Mouse (Mus musculus) ES-Bruce4 (cell line): ENCODE results near the gene A930017K11Rik. TPM values are rescaled to one million over a fixed set of nuclear protein-coding genes. Genes with fewer than 3 reads are reported as not detected.

Experiments used
- H3K27ac ChIP-seq: 2 replicates; pipeline ENCODE4 v1.5.1; 2012; ENCODE audit warnings: low read length, inconsistent platforms; ENCODE audit not compliant: insufficient read depth
- H3K27me3 ChIP-seq: 2 replicates; pipeline ENCODE4 v1.6.1; 2012; ENCODE audit warnings: mild to moderate bottlenecking, low read length, inconsistent platforms; ENCODE audit not compliant: control insufficient read depth, poor library complexity, insufficient read depth, severe bottlenecking
- H3K36me3 ChIP-seq: 2 replicates; pipeline ENCODE4 v1.6.1; 2012; ENCODE audit warnings: inconsistent platforms, mild to moderate bottlenecking, low read length, moderate library complexity; ENCODE audit not compliant: control insufficient read depth, poor library complexity, insufficient read depth, severe bottlenecking
- H3K4me1 ChIP-seq: one replicate; pipeline ENCODE4 v1.8.1; 2011; ENCODE audit warnings: low read length; ENCODE audit not compliant: control insufficient read depth, insufficient read depth
- H3K4me3 ChIP-seq: 2 replicates; pipeline ENCODE4 v1.5.1; 2011; ENCODE audit warnings: low read depth, mild to moderate bottlenecking, low read length
- H3K9ac ChIP-seq: 2 replicates; pipeline ENCODE4 v1.6.1; 2012; ENCODE audit warnings: low read depth, mild to moderate bottlenecking, inconsistent platforms; ENCODE audit not compliant: poor library complexity, severe bottlenecking
- H3K9me3 ChIP-seq: replicated peaks from 2 replicates; pipeline ENCODE4 v1.6.1; 2012; ENCODE audit warnings: mild to moderate bottlenecking, low read length, inconsistent platforms; ENCODE audit not compliant: control insufficient read depth, poor library complexity, insufficient read depth, severe bottlenecking
- CTCF ChIP-seq: IDR thresholded peaks from one replicate; pipeline ENCODE4 v1.8.1; 2011; ENCODE audit warnings: low read depth, low read length
- EP300 ChIP-seq: IDR thresholded peaks from 2 replicates; pipeline ENCODE4 v1.6.1; 2011; ENCODE audit warnings: low read depth, low read length; ENCODE audit not compliant: insufficient read depth
- POLR2A ChIP-seq: IDR thresholded peaks from one replicate; pipeline ENCODE4 v1.8.1; 2011; ENCODE audit warnings: low read length; ENCODE audit not compliant: insufficient read depth
- polyA plus RNA-seq: library from polyadenylated mRNA; stranded (reverse); fragments of >200 nt; gene quantifications from 2 replicates; pipeline ENCODE4 v1.2.4, GENCODE M21; 2011; ENCODE audit warnings: low read depth; ENCODE audit not compliant: missing spikeins, insufficient read depth, insufficient read length

Gene A930017K11Rik
- polyA plus RNA-seq, 1 experiment, result not detected

- H3K4me3 ChIP-seq, result peak overlapping the region; percentile 97
- H3K9me3 ChIP-seq, result no peaks in the 10 kb centered on the region
- H3K27ac ChIP-seq, result no peak overlapping the region
- H3K36me3 ChIP-seq, result no peaks in the 10 kb centered on the region
- no peaks in the 10 kb centered on the region for H3K4me1 ChIP-seq
- peak overlapping the region; percentile 73 for H3K9ac ChIP-seq
- H3K27me3 ChIP-seq, result no peaks in the 10 kb centered on the region
- TF ChIP-seq POLR2A, result no peak
- TF ChIP-seq CTCF, result no peak
- no peak for TF ChIP-seq EP300
These were observed 34.2 kb downstream of the A930017K11Rik start for GRCm38 (mm10) chr17:25918037-25918750.

GRCm38 (mm10) chr17:25916931-25917647, 35.3 kb downstream of the A930017K11Rik start:
- Histone ChIP-seq H3K36me3 (no peaks in the 10 kb centered on the region), H3K4me1 (no peaks in the 10 kb centered on the region), H3K9me3 (no peaks in the 10 kb centered on the region), H3K4me3 (no peak overlapping the region), H3K27ac (no peak overlapping the region), H3K27me3 (no peaks in the 10 kb centered on the region), H3K9ac (no peak overlapping the region)
- no peak for TF ChIP-seq CTCF
- TF ChIP-seq EP300, result no peak
- no peak for TF ChIP-seq POLR2A

- H3K9me3 ChIP-seq, result no peaks in the 10 kb centered on the region
- H3K4me3 ChIP-seq, result no peak overlapping the region
- 0 out of 2 replicates have a peak overlapping the region, but pooled peaks have one; percentile 21 for H3K27ac ChIP-seq
- H3K36me3 ChIP-seq, result no peaks in the 10 kb centered on the region
- H3K9ac ChIP-seq, result no peak overlapping the region
- no peaks in the 10 kb centered on the region for H3K27me3 ChIP-seq
- no peaks in the 10 kb centered on the region for H3K4me1 ChIP-seq
- TF ChIP-seq POLR2A, result no peak
These were observed 38.1 kb downstream of the A930017K11Rik start for GRCm38 (mm10) chr17:25914295-25914694.

- H3K27me3 ChIP-seq, result no peaks in the 10 kb centered on the region
- no peaks in the 10 kb centered on the region for H3K36me3 ChIP-seq
- H3K9ac ChIP-seq, result no peak overlapping the region
- no peak overlapping the region for H3K27ac ChIP-seq
- H3K4me1 ChIP-seq, result no peaks in the 10 kb centered on the region
- no peaks in the 10 kb centered on the region for H3K9me3 ChIP-seq
- H3K4me3 ChIP-seq, result no peak overlapping the region
- TF ChIP-seq CTCF (no peak), POLR2A (no peak), EP300 (no peak)
These were observed 38.5 kb downstream of the A930017K11Rik start for GRCm38 (mm10) chr17:25913877-25914275.

GRCm38 (mm10) chr17:25913186-25913876, 39.0 kb downstream of the A930017K11Rik start:
- Histone ChIP-seq H3K9me3 (no peaks in the 10 kb centered on the region), H3K9ac (no peak overlapping the region), H3K27me3 (no peaks in the 10 kb centered on the region), H3K36me3 (no peaks in the 10 kb centered on the region), H3K27ac (no peak overlapping the region), H3K4me1 (no peaks in the 10 kb centered on the region), H3K4me3 (no peak overlapping the region)
- TF ChIP-seq EP300, result no peak
- no peak for TF ChIP-seq CTCF
- TF ChIP-seq POLR2A, result no peak
